Mouse (Mus musculus): ENCODE data around the gene Khdrbs1. TPM values are rescaled to one million over a fixed set of nuclear protein-coding genes. Genes with fewer than 3 reads are reported as not detected.
A peak's percentile ranks its signal among the peaks of the same experiment; 100 is the strongest.

Khdrbs1 gene
- polyA plus RNA-seq (2012), result 5.8 and 6.3 TPM in 2 replicates

DNA sequence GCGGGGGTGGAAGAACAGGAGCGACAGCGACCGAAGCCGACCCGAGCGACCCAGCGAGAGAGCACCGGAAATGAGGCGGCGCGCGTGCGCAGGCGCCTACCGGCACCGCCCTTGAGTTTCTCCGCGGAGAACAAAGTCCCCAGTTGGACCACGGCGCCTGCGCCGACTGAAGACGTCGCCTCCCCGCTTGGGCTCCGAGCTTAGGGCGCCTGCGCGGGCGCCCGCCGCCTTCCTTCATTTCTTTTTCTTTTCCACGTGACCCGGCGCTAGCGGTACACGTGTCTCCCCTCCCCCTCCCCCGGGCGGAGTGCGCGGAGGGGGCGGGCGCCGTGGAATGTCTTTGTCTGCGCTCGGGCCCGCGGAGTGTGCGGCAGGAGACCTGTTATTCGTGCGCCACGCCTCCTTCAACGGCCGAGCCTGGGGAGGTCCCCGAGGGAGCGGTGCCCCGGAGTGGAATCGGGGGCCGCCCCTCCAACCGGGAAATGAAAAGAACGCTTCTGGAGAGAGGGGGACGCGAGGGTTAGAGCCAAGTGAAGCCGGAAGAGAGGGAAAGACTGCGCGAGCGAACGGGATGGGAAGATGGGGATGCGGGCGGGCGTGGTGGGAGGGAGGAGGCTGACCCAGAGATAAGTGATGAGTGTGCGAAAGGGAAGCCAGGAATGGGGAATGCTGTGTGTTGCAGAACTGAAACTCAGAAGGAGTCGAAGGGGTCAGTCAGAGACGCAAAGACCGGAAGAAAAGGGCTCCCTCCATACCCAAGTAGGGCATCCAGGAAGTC lies at the start of gene Khdrbs1:
Gene Khdrbs1 (minus strand): TSS at position 72 of the 778 bp plus-strand sequence.
- Histone ChIP-seq H3K9me3 (ENCODE audit: control insufficient read depth, low read length) (no peaks in the 10 kb centered on the region), H3K4me3 (replicated peaks) (peak within 1 kb of the TSS; percentile 100), H3K36me3 (ENCODE audit: control insufficient read depth) (peaks cover 4% of the 10 kb centered on the region), H3K27me3 (ENCODE audit: control insufficient read depth) (no peaks in the 10 kb centered on the region), H3K4me1 (ENCODE audit: control insufficient read depth) (peaks cover 32% of the 10 kb centered on the region)
- TF ChIP-seq GATA1 (IDR thresholded peaks at IDR 0.05; ENCODE audit: low read length), result no peak
- no peak for TF ChIP-seq TAL1 (IDR thresholded peaks at IDR 0.05; ENCODE audit: low read length)

DNA sequence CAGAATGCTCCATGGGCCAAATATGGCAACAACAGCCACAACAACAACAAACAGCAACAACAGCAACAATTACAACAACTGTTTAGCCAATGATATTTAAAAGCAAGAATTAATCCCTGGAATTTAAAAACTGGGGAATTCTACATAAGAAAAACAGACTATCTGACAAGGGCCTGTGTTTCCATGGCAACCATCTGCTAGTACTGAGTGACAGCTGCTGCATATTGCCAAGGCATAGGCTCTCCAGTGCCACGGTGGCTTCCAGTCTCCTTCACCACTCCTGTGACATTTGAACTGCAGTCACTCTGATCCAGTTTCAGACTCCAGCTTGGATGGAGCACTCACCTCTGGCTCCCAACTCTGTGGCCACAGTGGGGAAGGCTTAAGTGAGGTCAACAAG lies 49.3 kb upstream of the Khdrbs1 start:
- no peak overlapping the region for H3K4me3 ChIP-seq (replicated peaks)
- TF ChIP-seq TAL1 (IDR thresholded peaks at IDR 0.05; ENCODE audit: low read length), result no peak
- peaks cover 16% of the 10 kb centered on the region for H3K27me3 ChIP-seq (ENCODE audit: control insufficient read depth)
- H3K36me3 ChIP-seq (ENCODE audit: control insufficient read depth), result no peaks in the 10 kb centered on the region
- no peaks in the 10 kb centered on the region for H3K9me3 ChIP-seq (ENCODE audit: control insufficient read depth, low read length)
- peaks cover 24% of the 10 kb centered on the region for H3K4me1 ChIP-seq (ENCODE audit: control insufficient read depth)

DNA sequence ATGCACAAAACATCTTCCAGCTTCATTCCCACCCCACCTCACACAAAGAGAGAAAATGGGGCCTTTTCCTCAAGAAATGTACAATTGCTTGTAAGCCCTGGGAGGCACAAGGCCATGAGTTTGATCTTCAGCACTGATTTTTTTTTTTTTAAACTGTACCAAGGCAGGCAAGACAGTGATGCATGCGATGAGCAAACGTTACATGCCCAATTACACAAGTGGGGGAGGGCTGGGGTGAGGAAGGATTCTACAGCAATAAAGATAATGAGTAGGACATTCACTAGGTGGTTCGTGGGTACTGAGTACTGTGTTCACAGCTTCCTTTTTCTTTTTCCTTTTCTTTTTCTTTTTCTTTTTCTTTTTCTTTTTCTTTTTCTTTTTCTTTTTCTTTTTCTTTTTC lies 48.4 kb upstream of the Khdrbs1 start:
- H3K36me3 ChIP-seq (ENCODE audit: control insufficient read depth), result no peaks in the 10 kb centered on the region
- H3K27me3 ChIP-seq (ENCODE audit: control insufficient read depth), result peaks cover 7% of the 10 kb centered on the region
- H3K4me1 ChIP-seq (ENCODE audit: control insufficient read depth), result peaks cover 22% of the 10 kb centered on the region
- no peak overlapping the region for H3K4me3 ChIP-seq (replicated peaks)
- H3K9me3 ChIP-seq (ENCODE audit: control insufficient read depth, low read length), result no peaks in the 10 kb centered on the region
- TF ChIP-seq GATA1 (IDR thresholded peaks at IDR 0.05; ENCODE audit: low read length) (no peak), TAL1 (IDR thresholded peaks at IDR 0.05; ENCODE audit: low read length) (no peak)

DNA sequence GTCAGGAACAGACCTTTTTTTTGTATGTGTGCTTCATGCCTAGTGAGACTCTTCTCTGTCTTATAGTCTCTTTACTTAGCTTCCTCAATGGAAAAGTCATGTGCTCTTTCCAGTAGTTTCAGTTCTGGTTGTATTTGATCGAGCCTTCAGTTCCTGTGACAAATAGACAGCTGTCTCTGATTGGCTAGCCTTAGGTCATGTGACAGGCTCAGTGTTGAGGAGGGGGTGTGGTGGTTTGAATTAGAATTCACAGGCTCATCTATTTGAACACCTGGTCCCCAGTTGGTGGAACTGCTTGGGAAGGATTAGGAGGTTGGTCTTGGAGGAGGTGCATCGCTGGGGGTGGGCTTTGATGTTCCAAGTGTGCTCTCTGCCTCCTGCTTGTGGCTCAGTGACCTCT lies 47.5 kb upstream of the Khdrbs1 start:
- H3K4me1 ChIP-seq (ENCODE audit: control insufficient read depth), result peaks cover 15% of the 10 kb centered on the region
- H3K36me3 ChIP-seq (ENCODE audit: control insufficient read depth), result no peaks in the 10 kb centered on the region

DNA sequence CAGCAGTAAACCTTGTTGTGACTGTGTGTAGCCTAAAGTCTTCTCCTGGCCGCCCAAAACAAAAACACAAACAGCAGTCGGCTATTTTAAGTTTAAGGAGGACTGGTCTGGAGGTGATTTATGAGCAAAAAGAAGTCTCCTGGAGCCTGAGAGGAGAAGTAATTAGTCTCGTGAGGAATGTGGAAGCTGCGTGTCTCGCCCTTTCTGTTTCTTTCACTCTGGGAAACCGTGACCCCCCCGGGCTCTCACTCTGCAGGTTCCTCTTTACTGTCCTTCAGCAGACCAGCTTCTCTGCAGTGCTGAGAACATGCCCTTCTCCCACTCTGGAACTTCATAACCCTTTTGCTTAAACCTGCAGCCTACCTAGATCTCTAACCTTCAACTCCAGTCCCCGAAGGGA lies 46.6 kb upstream of the Khdrbs1 start:
- no peaks in the 10 kb centered on the region for H3K27me3 ChIP-seq (ENCODE audit: control insufficient read depth)
- H3K36me3 ChIP-seq (ENCODE audit: control insufficient read depth), result no peaks in the 10 kb centered on the region
- peaks cover 10% of the 10 kb centered on the region for H3K4me1 ChIP-seq (ENCODE audit: control insufficient read depth)
- TF ChIP-seq GATA1 (IDR thresholded peaks at IDR 0.05; ENCODE audit: low read length) (no peak), TAL1 (IDR thresholded peaks at IDR 0.05; ENCODE audit: low read length) (no peak)
- H3K9me3 ChIP-seq (ENCODE audit: control insufficient read depth, low read length), result no peaks in the 10 kb centered on the region
- no peak overlapping the region for H3K4me3 ChIP-seq (replicated peaks)

More for the DNA sequence above, 47.5 kb upstream of the Khdrbs1 start:
- Histone ChIP-seq H3K27me3 (ENCODE audit: control insufficient read depth) (no peaks in the 10 kb centered on the region), H3K9me3 (ENCODE audit: control insufficient read depth, low read length) (no peaks in the 10 kb centered on the region), H3K4me3 (replicated peaks) (no peak overlapping the region)
- TF ChIP-seq TAL1 (IDR thresholded peaks at IDR 0.05; ENCODE audit: low read length) (no peak), GATA1 (IDR thresholded peaks at IDR 0.05; ENCODE audit: low read length) (no peak)

DNA sequence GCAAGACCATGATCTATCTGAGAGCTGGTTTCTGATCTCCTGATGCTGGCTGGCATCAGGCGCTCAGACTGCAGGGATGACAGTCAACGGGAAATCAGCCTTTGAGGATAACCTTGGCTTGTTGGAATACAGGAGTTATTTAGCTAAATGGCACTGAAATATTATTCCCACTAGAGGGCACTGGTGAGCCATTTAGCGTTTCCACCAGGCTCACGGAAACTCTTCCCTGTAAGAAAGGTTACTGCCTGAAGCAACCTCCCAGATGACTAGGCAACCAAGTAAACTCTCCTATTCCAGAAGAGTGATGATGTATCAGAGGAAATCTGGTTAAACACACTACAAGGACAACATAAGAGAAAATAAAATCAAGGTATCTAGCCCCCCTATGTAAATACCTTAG lies 43.1 kb upstream of the Khdrbs1 start:
- TF ChIP-seq GATA1 (IDR thresholded peaks at IDR 0.05; ENCODE audit: low read length) (no peak), TAL1 (IDR thresholded peaks at IDR 0.05; ENCODE audit: low read length) (no peak)
- H3K36me3 ChIP-seq (ENCODE audit: control insufficient read depth), result no peaks in the 10 kb centered on the region
- no peak overlapping the region for H3K4me3 ChIP-seq (replicated peaks)
- H3K4me1 ChIP-seq (ENCODE audit: control insufficient read depth), result no peaks in the 10 kb centered on the region
- H3K9me3 ChIP-seq (ENCODE audit: control insufficient read depth, low read length), result no peaks in the 10 kb centered on the region
- H3K27me3 ChIP-seq (ENCODE audit: control insufficient read depth), result no peaks in the 10 kb centered on the region

DNA sequence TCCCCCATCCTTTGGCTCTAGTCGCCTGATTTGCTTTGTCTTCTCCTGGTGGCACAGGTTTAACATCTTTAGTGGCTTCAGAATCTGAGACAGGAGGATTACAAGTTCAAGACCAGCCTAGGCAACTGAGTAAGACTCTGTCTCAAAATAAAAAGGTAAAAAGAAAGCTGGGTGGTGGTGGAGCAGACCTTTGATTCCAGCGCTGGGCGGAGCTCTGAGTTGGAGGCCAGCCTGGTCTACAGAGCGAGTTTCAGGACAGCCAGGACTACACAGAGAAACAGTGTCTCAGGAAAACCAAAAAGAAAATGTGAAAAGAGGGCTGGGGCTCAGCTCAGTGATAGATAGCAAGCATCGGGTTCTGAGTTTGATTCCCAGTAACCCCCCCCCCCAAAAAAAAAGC lies 41.4 kb upstream of the Khdrbs1 start:
- Histone ChIP-seq H3K4me3 (replicated peaks) (no peak overlapping the region), H3K4me1 (ENCODE audit: control insufficient read depth) (no peaks in the 10 kb centered on the region), H3K36me3 (ENCODE audit: control insufficient read depth) (no peaks in the 10 kb centered on the region), H3K27me3 (ENCODE audit: control insufficient read depth) (no peaks in the 10 kb centered on the region), H3K9me3 (ENCODE audit: control insufficient read depth, low read length) (no peaks in the 10 kb centered on the region)
- TF ChIP-seq TAL1 (IDR thresholded peaks at IDR 0.05; ENCODE audit: low read length), result no peak
- no peak for TF ChIP-seq GATA1 (IDR thresholded peaks at IDR 0.05; ENCODE audit: low read length)

DNA sequence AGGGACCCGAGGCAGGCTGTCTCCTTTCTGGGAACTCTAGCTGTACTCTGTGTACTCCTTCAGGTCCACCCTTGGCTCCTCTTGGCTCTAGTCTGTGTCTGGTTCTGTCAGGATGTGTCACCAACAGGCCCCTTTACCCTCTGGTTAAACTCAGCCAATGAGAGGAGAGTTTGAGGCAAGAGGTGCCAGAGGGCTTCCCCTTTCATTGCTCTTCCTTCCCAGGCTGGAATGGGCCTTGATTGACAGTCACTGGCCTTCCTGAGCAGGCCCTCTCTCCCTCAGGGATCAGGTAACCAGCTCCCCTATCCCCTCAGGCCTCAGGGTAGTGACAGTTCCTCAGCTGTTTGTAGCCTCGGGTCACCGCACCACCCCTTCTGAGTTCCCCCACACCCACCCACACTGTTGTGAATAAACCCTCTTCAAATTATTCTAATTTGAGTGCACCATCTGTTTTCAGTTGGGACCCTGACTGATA lies 40.8 kb upstream of the Khdrbs1 start:
- no peak overlapping the region for H3K4me3 ChIP-seq (replicated peaks)
- no peak for TF ChIP-seq TAL1 (IDR thresholded peaks at IDR 0.05; ENCODE audit: low read length)
- no peak for TF ChIP-seq GATA1 (IDR thresholded peaks at IDR 0.05; ENCODE audit: low read length)
- H3K27me3 ChIP-seq (ENCODE audit: control insufficient read depth), result no peaks in the 10 kb centered on the region
- no peaks in the 10 kb centered on the region for H3K9me3 ChIP-seq (ENCODE audit: control insufficient read depth, low read length)
- H3K36me3 ChIP-seq (ENCODE audit: control insufficient read depth), result no peaks in the 10 kb centered on the region
- no peaks in the 10 kb centered on the region for H3K4me1 ChIP-seq (ENCODE audit: control insufficient read depth)

DNA sequence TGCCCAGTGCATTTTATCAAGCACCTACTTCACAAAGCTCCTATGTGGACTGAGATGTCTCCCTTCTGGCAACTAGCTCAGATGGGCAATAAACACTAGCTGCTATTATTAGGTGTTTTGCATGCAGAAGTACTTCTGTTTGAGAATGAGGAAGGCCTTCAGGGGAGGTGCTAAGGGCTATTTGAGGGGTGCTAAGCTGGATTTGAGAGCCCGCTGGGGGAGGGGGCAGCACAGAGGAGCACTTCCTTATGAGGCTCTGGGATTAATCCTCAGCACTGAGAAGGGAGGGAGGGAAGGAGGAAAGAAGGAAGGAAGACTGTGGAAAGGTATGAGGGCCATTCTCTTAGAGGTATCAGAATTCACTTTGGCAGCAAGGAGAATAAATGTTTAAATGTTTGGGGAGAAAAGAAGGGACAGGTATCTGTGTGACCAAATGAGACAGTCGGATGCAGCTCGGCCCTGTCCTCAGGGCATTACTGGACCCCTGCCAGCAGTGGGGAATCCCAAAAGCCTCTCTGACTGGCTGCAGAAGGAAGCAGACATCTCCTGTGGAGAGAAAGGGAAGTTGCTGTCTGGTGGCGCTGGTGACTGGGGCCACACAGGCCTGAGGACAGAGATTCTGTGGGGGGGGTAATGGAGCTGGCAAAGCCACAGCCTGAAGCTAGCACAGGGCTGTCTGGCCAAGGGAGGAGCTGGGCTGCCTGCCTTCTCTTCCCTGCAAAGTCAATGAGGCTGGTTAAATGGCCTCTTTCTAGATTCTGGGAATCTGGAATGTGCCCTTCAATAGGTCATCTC lies 40.0 kb upstream of the Khdrbs1 start:
- no peak for TF ChIP-seq GATA1 (IDR thresholded peaks at IDR 0.05; ENCODE audit: low read length)
- no peak for TF ChIP-seq TAL1 (IDR thresholded peaks at IDR 0.05; ENCODE audit: low read length)
- Histone ChIP-seq H3K9me3 (ENCODE audit: control insufficient read depth, low read length) (no peaks in the 10 kb centered on the region), H3K36me3 (ENCODE audit: control insufficient read depth) (no peaks in the 10 kb centered on the region), H3K27me3 (ENCODE audit: control insufficient read depth) (no peaks in the 10 kb centered on the region), H3K4me1 (ENCODE audit: control insufficient read depth) (no peaks in the 10 kb centered on the region), H3K4me3 (replicated peaks) (no peak overlapping the region)

All from erythroblast, embryonic 14.5 days (primary cell).